Mouse (Mus musculus) spleen, adult 2 months (tissue): ENCODE results near the gene Gm44502. TPM values are rescaled to one million over a fixed set of nuclear protein-coding genes. Genes with fewer than 3 reads are reported as not detected.
A peak's percentile ranks its signal among the peaks of the same experiment; 100 is the strongest.
"Not testable (repeated sequence)": the region's sequence is repeated elsewhere in the genome, so short reads cannot be mapped to it uniquely, and the experiment has no call there.

Experiments used
- DNase-seq, 2 experiments: peaks; one replicate each; pipeline versions ENCODE4 v3.0.0 to v3.0.0-alpha.2; 2012 to 2021; ENCODE audit warnings: low spot score in 2 of 2, low read depth in 1 of 2
- H3K27ac ChIP-seq: fragments of 200-500 bp; 2 replicates; pipeline ENCODE4 v1.5.1; 2012; ENCODE audit warnings: low read length, inconsistent platforms; ENCODE audit not compliant: insufficient read depth
- H3K27me3 ChIP-seq: fragments of 200-500 bp; 2 replicates; pipeline ENCODE4 v1.6.1; 2012; ENCODE audit warnings: mild to moderate bottlenecking, moderate library complexity, low read length, inconsistent platforms; ENCODE audit not compliant: control insufficient read depth, insufficient read depth
- H3K36me3 ChIP-seq: fragments of 200-500 bp; 2 replicates; pipeline ENCODE4 v1.6.1; 2012; ENCODE audit warnings: mild to moderate bottlenecking, low read length, inconsistent platforms; ENCODE audit not compliant: control insufficient read depth, insufficient read depth
- H3K4me1 ChIP-seq: fragments of 200-500 bp; 2 replicates; pipeline ENCODE4 v1.6.1; 2011; ENCODE audit warnings: inconsistent platforms; ENCODE audit not compliant: control insufficient read depth, insufficient read depth, insufficient read length
- H3K4me3 ChIP-seq: fragments of 200-500 bp; 2 replicates; pipeline ENCODE4 v1.5.1; 2011; ENCODE audit warnings: mild to moderate bottlenecking, inconsistent platforms; ENCODE audit not compliant: insufficient read depth, insufficient read length; ENCODE audit errors: extremely low read depth
- CTCF ChIP-seq: fragments of 200-500 bp; IDR thresholded peaks from 2 replicates; pipeline ENCODE4 v1.5.1; 2011; ENCODE audit warnings: mild to moderate bottlenecking, inconsistent platforms; ENCODE audit not compliant: insufficient read depth, insufficient read length, insufficient replicate concordance; ENCODE audit errors: extremely low read depth
- POLR2A ChIP-seq: fragments of 200-500 bp; IDR thresholded peaks from 2 replicates; pipeline ENCODE4 v1.6.1; 2011; ENCODE audit warnings: low read depth, low read length, inconsistent platforms
- WGBS: fragments of 180-500 bp; shearing (Covaris S2); methylation state at CpG from one replicate; pipeline ENCODE4 v1.1.7; 2018; 5-methylcytosine and 5-hydroxymethylcytosine counted together
- polyA plus RNA-seq: library from polyadenylated mRNA; depleted of rRNA; stranded (reverse); fragments of >200 nt; gene quantifications from 2 replicates; pipeline ENCODE4 v1.2.3, GENCODE M21; 2012

Gm44502 gene
- polyA plus RNA-seq, 1 experiment: 2.0 TPM

DNA sequence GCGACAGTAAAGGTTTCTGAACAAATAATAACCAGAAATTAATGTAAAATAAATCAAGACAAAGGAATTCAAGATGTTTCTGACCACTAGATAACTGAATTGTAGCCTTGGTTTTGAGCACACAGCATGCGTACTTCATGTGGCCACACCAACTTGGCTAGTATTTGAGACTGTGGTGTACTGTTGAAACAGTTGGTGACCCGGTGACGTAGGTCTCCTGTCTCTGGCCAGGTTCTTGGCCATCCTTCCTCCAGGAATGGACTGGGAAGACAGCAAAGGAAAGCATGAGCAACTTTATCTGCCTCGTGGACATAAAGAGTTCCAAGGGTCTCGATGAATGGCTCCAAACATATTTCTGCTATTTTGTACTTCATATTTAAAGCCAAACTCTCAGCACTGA lies 2.3 kb upstream of the Gm44502 start:
- Histone ChIP-seq H3K36me3 (peaks cover 5% of the 10 kb centered on the region), H3K27ac (no peak overlapping the region), H3K4me3 (no peak overlapping the region), H3K27me3 (no peaks in the 10 kb centered on the region), H3K4me1 (peaks cover 7% of the 10 kb centered on the region)
- no peak for DNase-seq
- 93% methylated on average over 6 of the region's 6 CpGs for WGBS
- no peak for TF ChIP-seq CTCF
- TF ChIP-seq POLR2A: no peak

DNA sequence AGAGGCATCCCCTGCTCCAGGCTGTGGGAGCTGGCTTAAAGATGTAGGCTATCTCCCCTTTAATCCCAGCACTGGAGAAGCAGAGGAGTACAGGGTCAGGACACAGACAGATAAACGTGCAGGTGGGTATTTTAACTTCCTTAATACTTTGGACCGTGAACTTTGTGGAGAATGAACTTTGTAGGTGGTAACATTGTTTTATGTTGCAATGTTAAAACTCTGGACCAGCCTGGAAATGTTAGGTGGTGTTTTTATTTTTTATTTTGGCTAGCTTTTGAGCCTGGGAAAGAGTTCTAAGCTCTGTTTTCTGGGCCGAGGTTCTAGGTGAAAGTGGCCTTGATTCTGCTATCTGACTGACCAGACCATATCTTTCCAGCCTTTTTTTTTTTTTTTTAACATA lies 1.8 kb upstream of the Gm44502 start:
- Histone ChIP-seq H3K4me1 (peaks cover 7% of the 10 kb centered on the region), H3K36me3 (peaks cover 9% of the 10 kb centered on the region), H3K27ac (no peak overlapping the region), H3K27me3 (no peaks in the 10 kb centered on the region), H3K4me3 (no peak overlapping the region)
- no peak for DNase-seq
- TF ChIP-seq POLR2A (no peak), CTCF (no peak)
- WGBS: 73% methylated on average over 3 of the region's 3 CpGs

- not testable (repeated sequence) for H3K4me3 ChIP-seq, H3K4me1 ChIP-seq, H3K27me3 ChIP-seq, H3K27ac ChIP-seq, DNase-seq
- peaks cover 12% of the 10 kb centered on the region for H3K36me3 ChIP-seq
- 36% methylated on average over 9 of the region's 9 CpGs for WGBS
These were observed 1.3 kb upstream of the Gm44502 start for GRCm38 (mm10) chr15:89430771-89431170.

- no peaks in the 10 kb centered on the region for H3K27me3 ChIP-seq
- H3K4me3 ChIP-seq: peak overlapping the region; percentile 94
- H3K4me1 ChIP-seq: peaks cover 7% of the 10 kb centered on the region
- H3K36me3 ChIP-seq: peaks cover 12% of the 10 kb centered on the region
- 29% methylated on average over 6 of the region's 6 CpGs for WGBS
- TF ChIP-seq CTCF: no peak
- no peak for TF ChIP-seq POLR2A
- DNase-seq: no peak
- H3K27ac ChIP-seq: peak overlapping the region; percentile 100
These were observed 845 bp upstream of the Gm44502 start for GRCm38 (mm10) chr15:89430341-89430740.

DNA sequence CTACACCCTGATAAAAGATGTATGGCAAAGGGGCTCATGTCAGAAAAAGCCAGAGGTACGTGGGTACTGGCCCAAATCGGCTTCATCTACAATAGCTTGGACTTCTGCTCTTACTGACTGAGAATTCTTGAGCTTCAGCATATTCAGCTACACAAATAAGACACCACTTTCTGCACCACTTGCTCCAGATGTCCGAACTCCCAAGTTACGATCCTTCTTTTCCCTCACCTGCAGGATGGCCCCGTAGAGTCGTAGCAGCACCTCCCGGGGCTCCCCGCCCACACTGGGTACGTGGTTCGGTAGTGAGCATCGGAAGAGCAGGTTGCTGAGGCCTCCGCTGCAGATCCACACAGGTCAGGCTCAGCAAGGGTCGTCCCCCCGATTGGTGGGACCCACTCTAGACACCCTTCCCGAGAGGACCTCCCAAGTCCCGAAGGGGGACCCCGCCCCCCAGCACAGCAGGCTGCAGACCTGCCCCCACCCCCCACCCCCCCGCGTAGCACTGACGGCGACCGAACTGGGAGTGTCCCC lies 610 bp downstream of the Gm44502 start:
- 0 out of 2 replicates have a peak overlapping the region, but pooled peaks have one; percentile 20 for H3K27ac ChIP-seq
- no peaks in the 10 kb centered on the region for H3K27me3 ChIP-seq
- WGBS: 11% methylated on average over 22 of the region's 22 CpGs
- DNase-seq: no peak
- H3K4me3 ChIP-seq: peak overlapping the region; percentile 94
- peaks cover 12% of the 10 kb centered on the region for H3K36me3 ChIP-seq
- H3K4me1 ChIP-seq: peaks cover 7% of the 10 kb centered on the region
- no peak for TF ChIP-seq POLR2A

GRCm38 (mm10) chr15:89428136-89428790 lies 1.2 kb downstream of the Gm44502 start:
- Histone ChIP-seq H3K27me3 (no peaks in the 10 kb centered on the region), H3K36me3 (peaks cover 14% of the 10 kb centered on the region), H3K4me3 (peak overlapping the region; percentile 94; the same call in 1 of the 2 replicates), H3K4me1 (peaks cover 7% of the 10 kb centered on the region), H3K27ac (no peak overlapping the region)
- no peak for DNase-seq
- no peak for TF ChIP-seq POLR2A
- no peak for TF ChIP-seq CTCF
- WGBS: 95% methylated on average over 19 of the region's 19 CpGs

DNA sequence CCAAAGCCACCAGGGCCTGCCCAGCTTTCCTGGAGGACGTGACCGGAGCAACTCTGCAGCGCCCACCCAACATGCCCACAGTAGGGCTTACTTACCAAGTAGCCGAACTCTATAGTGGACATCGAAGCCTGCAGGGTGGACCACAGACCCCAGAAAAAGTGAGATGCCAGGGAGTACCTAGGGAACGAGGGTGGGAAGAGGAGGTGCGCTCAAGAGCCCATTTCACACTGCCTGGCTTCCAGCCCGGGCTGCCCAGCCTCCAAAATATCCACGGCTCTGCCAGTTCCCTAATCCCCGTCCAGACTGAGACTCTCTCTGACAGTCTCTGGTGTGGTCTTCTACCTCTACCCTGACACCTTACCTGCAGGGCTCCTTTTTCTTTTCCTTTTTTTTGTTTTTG lies 2.8 kb downstream of the Gm44502 start:
- Histone ChIP-seq H3K27ac (no peak overlapping the region), H3K4me3 (no peak overlapping the region), H3K4me1 (peaks cover 7% of the 10 kb centered on the region), H3K36me3 (peaks cover 14% of the 10 kb centered on the region), H3K27me3 (no peaks in the 10 kb centered on the region)
- WGBS: 96% methylated on average over 10 of the region's 10 CpGs
- no peak for DNase-seq
- TF ChIP-seq CTCF: no peak
